Mouse (Mus musculus) mouse trophoblast stem cell (cell line): ENCODE measurements around the gene Siae.

Source experiments
- in situ Hi-C, 2 experiments: fragments of 300-500 bp; cut with MseI, MboI; formaldehyde crosslinking; loops; 2 replicates in 1 of 2; 3 replicates in 1 of 2; pipeline ENCODE4 v1.15.1; 2025

Gene Siae

DNA sequence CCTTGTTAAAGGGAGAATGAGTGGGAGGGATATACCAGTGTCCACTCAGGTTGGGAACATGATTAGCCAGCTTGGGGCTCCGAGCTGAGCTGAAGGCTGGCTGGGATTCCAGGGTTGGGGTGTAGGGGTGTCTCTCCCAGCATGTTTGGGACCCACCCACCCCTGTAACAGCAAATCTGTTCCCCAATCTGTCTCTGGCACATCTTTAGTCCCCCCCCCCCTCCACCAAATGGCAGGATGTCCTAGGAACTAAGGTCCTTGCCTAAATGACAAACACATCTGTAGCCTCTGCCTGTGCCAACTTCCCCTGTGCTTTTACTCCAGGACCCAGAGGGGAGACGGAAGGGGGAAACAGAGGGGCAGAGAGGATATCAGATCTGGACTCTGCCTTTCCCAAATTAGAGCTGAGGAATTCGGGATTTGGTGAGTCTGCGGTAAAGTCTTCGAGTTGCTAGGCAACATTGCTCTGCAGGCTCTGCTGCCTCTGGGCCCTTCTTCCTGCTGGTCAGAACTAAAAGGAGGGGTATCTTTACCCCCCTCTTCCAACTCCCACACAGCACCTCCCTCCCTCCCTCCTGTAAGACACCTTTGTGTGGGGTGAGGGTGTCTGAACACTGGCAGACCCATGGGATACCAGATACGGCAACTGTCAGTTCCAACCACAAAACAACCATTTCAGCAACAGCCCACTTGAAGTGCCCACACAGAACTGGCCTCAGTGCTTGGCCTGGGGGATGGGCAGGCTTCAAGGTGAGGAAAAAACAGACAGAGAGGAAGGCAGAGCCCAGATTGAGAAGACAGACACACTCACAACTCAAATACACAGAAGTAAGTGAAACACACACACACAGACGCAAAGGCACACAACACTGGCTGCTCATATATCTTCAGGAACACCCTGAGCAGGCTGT, at the start of gene Siae:
Gene Siae, plus strand, starts transcription at position 861 of the 911 bp plus-strand sequence.
- in situ Hi-C loops = no loop called here

- in situ Hi-C loops = no loop called here
Measured at GRCm38 (mm10) chr9:37506023-37506422, 49.5 kb upstream of the Siae start.

DNA sequence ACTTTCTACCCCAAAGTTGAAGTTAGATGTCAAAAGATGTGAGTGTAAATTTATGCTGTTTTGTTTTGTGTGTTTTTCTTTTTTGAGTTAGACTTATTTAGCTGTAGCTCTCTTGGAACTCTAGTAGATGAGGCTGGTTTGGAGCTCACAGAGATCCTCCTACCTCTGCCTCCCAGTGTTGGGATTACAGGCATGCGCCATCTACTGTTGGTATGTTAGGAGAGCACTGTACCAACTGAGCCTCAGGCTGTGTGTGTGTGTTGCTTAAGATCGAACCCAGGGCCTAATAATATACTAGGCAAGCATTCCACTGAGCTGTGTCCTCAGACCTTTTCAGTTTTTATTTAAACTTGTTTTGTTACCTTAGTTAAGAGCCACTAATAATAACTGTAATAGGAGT, 43.4 kb upstream of the Siae start:
- in situ Hi-C loops = no loop called here

DNA sequence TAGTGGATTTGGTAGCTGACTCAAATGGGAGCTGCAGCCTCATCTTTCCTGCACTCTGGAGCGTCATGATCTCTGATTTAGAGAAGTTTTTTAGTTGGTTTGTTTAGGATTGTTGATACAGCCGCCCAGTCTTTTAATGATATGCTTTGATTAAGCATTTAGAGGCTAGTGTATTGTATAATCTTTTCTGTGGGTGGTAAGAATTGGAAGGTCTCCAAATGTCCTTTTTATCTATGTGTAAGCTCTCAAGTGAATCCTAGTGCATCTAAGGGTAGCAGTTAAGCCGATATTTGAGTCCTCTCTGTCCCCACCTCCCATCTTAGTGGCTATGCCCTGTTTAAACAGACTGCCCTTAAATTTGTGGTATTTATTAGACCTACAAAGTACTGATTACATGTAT, 41.0 kb upstream of the Siae start:
- in situ Hi-C loops = no loop called here

GRCm38 (mm10) chr9:37517467-37517866, 38.0 kb upstream of the Siae start:
- in situ Hi-C loops = no loop called here

GRCm38 (mm10) chr9:37518991-37519390, 36.5 kb upstream of the Siae start:
- in situ Hi-C loops = no loop called here

DNA sequence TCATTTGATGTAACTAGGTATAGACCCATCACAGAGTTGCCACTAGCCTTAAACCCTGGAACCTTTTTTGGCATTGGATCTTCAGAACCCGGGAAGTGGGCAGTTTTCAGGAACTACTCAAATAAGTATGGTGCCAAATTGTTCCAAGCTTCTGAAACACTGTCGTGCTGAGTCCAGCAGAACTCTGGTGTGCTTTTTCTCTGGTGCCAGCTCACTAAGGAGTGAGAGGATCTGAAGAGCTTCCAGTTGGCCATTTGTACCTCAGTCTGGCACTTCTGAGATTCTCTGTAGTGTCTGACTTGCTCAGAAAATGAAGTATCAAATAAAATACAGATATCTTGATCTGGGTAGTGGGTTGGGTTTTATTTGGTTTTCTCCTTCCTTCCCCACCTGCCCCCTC, 35.5 kb upstream of the Siae start:
- in situ Hi-C loops = no loop called here

DNA sequence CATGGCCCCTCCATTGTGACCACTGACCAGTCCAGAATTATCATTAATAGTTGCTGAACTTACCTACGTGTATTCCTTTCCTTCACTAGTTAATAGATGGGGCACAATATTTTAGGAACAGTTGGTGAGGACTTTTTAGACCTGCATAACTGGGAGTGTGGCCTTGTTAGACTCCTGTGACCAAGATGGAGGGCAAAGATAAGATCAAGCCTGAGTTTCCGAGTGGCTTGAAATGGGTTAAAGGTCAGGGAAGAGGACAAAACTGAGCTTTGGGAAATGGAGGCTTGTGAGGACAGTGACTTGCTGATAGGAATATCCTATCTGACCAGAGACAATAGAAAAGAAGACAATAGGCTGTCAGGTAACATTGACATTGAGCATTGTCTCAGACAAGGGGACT, 30.0 kb upstream of the Siae start:
- in situ Hi-C loops = no loop called here

DNA sequence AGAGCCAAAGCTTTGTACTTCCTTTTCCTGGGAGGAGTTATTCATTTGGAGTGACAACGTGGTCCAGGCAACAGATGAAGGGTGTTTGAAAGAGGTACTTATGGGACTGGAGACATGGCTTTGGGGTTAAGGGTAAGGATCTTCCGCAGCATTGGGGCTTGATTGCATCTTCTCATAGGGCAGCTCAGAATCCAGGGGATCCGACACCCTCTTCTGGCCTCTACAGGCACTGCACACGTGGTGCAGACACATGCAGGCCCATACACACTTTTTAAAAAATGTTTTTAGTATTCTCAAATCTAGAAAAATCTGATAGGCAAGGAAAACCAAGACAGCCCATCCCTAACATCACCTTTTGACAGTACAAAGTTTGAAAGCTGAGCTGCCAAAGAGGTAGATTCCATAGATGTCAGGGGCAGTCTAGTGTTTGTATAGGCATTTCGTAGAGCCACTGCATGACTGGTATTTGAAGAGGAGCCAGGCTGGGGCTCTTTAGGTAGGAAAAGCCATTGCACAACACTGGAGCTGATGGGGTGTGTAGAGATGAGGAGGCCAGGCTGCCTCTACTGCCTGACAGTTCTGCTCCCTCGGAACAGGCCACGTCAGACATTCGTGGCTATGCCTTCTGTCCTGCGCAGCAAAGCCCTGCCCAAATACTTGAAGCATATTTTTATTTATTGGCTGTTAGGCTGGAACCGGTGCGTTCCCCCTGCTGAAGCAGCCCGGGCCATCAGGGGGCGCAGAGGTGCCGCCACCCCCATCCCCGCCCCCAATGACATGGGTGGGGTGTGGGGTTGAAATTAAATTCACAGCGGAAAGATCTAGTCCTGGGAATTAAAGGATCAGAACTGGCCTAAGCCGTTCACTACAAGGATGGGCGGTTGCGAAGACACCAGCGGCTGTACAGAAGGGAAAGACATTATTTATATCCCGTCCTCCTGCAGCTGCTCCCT, 28.8 kb upstream of the Siae start:
- in situ Hi-C loops = no loop called here

GRCm38 (mm10) chr9:37527396-37528224, 27.9 kb upstream of the Siae start, which contains the start of gene Esam:
Esam (plus strand) TSS chr9:37528078.
- in situ Hi-C loops = no loop called here

- in situ Hi-C loops = no loop called here
Measured at GRCm38 (mm10) chr9:37528225-37528970, 27.1 kb upstream of the Siae start.

- in situ Hi-C loops = no loop called here
Measured at GRCm38 (mm10) chr9:37530031-37530887, 25.2 kb upstream of the Siae start.

DNA sequence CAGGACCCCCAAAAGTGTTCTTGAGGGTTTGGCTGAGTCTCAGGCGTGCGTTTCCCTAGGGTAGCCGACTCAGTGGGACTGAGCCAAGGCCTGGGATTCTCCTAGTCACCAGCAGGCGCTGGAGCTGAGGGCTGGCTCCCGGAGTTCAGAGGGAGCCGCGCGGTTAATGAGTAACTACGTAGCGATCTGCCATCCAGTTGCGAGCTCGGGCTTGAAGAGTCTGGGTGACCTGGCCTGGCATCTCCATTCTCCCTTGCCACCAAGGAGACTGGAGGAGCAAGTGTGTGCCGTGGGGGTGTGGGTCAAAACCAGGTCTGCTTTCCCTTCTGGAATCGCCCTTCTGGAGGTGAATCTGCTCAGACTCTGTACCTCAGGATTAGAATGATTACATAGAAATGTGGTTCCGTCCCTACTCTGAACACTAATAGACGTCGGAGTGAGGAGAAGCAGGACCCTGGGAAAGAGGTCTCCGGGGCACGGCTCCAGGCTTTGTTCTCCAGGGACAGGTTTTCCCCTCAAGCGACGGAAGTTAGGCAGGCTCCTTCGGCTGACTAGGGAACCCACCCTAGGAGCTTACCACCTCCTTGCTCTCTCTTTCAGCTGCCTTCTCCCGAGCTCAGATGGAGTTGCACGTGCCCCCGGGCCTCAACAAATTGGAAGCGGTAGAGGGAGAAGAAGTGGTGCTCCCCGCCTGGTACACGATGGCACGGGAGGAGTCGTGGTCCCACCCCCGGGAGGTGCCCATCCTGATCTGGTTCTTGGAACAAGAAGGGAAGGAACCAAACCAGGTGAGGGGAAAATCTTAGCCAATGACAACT, 24.4 kb upstream of the Siae start:
- in situ Hi-C loops = no loop called here

GRCm38 (mm10) chr9:37536851-37537250, 18.6 kb upstream of the Siae start:
- in situ Hi-C loops = no loop called here

DNA sequence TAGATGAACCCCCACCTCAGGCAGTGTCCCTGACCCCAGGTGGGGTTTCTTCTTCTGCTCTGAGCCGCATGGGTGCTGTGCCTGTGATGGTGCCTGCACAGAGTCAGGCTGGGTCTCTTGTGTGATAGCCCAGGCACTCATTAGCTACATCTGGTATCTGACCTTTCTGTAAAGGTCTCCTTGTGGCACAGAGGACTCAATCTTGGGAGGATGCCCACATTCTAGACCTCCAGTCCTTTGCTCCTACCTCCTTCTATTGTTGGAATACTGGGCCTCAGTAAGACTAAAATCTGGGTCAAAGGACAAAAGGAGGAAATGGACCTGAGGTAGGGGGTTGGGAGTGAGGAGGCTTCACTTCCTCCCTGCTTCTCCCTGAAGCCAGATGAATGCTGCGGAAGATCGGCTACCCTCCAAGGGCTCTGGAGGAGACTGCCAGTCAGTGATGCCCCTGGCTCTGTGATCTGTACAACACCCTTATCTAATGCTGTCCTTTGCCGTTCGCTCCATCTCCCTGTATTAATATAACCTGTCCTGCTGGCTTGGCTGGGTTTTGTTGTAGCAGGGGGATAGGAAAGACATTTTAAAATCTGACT, 17.7 kb upstream of the Siae start:
- in situ Hi-C loops = no loop called here

DNA sequence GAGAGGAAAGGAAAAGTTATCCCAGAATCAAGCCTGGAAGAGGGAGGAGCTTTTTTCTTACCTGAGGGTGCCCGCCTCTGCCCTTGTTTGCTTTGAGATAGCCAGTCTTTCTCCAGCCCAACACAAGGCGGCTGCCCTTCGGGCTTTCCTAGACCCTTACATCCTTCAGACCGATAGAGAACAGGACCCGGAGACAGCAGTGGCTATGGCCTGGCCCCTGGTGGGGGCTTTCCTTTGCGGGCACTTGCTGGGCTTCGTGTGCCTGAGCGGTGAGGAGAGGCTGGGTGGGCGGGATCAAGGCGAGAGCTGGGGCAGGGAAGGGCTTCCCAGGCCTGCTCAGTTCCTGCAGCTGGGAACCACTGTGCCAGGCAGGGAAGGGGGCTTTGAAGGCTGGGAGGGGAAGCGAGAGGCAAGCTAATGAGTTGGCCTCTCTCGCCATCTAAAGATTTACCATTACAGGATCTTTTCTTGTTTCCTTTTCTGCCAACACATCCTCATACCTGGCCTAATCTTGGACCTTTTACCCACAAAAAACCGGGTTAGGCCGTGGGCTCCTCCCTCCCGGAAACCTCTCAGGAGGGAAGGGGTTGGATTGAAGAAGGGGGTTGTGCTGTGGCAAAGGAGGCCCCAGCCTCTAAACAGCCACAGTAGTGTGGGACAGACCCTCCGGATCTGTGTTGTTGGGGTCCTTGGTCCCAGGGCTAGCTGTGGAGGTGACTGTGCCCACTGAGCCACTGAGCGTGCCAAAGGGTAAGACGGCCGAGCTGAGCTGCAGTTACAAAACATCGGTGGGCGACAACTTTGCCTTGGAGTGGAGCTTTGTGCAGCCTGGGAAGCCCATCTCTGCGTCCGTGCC, 16.1 kb upstream of the Siae start, which contains the start of gene Vsig2:
Gene Vsig2, plus strand, starts transcription at position 86 of the 856 bp plus-strand sequence.
- in situ Hi-C loops = no loop called here

GRCm38 (mm10) chr9:37540226-37540625, 15.3 kb upstream of the Siae start:
- in situ Hi-C loops = no loop called here
